Mouse (Mus musculus): ENCODE measurements around the gene Utf1.

Gene Utf1

DNA sequence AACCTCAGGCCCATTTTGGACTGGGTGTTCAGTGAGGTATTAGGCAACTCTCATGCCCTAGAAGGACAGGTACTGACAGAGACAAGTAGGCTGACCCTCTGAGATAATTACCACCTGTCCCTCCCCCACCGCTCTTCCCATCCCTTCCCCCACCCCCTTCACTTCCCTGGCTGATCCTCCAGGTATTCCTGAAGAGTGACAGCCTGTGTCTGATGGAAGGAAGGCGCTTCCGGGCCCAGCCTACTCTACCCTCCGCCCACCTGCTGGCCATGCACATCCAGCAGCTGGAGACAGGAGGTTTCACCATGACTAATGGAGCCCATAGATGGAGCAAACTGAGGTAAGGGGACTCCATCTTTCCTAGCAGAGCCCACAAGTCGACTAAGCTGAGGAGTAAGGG is 5.8 kb upstream of the Utf1 start:
- no peak for DNase-seq (ENCODE audit: low spot score)

GRCm38 (mm10) chr7:139940476-139941209 is 2.9 kb upstream of the Utf1 start:
- no peak for DNase-seq (ENCODE audit: low spot score)

GRCm38 (mm10) chr7:139944291-139945240 is 977 bp downstream of the Utf1 start:
- DNase-seq (ENCODE audit: low spot score): no peak

DNA sequence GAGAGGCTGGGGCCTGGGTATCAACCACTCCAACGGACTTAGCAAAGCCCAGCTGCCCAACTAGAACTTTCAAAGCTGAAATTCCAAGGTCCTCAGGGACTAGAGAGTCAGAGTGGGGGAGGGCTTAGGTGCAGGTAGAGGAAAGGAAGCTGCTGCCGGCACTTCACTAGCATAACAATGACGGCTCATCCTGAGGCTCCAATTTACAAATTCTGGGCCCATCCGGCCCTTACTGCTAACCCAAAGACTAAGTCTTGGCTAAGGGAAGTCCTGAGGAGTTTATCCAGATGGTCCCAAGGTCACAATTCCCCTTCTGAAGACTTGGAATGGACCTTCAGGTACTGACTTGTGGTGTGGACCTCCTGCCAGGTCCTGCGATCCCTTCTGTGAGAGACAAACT is 1.9 kb downstream of the Utf1 start:
- no peak for DNase-seq (ENCODE audit: low spot score)

- no peak for DNase-seq (ENCODE audit: low spot score)
These were observed 2.4 kb downstream of the Utf1 start for GRCm38 (mm10) chr7:139946032-139946431.

- no peak for DNase-seq (ENCODE audit: low spot score)
These were observed 6.3 kb downstream of the Utf1 start for GRCm38 (mm10) chr7:139949893-139950282.

GRCm38 (mm10) chr7:139950283-139950971 is 6.8 kb downstream of the Utf1 start:
- DNase-seq (ENCODE audit: low spot score): no peak

- DNase-seq (ENCODE audit: low spot score): no peak
These were observed 7.5 kb downstream of the Utf1 start for GRCm38 (mm10) chr7:139951079-139951478.

- DNase-seq (ENCODE audit: low spot score): no peak
These were observed 8.5 kb downstream of the Utf1 start for GRCm38 (mm10) chr7:139951991-139952633.

GRCm38 (mm10) chr7:139955505-139955904 is 11.9 kb downstream of the Utf1 start:
- no peak for DNase-seq (ENCODE audit: low spot score)

DNA sequence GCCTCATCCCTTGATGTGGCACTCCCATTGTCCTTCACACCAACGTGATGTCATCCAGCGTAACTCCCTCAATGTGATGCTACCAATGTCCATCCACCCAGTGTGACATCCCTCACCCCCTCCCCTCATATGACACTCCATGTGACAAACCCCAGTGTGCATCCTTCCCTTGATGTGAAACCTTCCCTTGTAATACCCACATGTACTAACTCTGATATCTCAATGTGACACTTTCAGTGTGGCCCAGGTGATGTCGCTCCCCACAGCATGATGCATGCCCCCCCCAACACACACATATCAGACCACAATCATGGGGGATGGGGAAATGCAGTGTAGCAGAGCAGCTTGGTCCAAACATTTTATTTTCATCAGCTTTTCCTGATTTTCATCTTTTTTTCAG is 13.1 kb downstream of the Utf1 start:
- DNase-seq (ENCODE audit: low spot score): no peak

DNA sequence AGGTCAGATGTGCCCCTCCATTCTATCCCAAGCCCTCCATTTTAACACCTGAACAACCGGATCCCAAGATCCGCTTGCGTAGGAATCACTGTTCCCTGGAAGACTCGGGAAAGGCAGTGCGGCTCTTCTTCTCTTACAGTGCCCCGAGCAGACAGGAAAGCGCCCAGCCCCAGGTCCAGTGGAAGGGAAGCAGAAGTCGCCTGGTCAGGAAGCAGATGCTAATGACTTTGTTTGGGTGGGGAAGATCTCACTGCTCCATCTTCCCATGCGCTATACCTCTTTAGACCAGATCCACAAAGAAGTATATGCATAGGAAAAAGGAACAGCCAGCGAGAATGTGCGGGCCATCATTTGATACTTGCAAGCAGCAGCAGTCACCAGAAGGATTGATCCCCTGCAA is 13.8 kb downstream of the Utf1 start:
- no peak for DNase-seq (ENCODE audit: low spot score)

DNA sequence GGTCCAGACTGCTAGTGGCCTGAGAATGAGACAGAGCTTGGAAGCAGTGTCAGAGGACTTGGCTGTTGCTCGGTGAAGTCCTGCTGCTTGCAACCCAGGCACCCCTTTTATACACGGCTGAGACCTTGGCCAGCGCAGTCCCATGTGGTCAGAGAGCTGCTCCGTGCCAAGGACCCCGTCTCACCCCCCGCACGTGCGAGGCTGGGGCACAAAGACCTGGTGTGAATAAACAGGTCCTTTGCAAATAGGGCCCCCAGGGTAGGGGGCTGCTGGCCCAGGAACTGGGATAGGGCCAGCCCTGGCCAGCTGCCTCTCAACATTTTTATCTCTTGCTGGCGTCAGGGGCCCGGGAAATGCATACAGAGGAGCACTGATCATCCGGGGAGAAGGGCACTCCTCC is 14.4 kb downstream of the Utf1 start:
- DNase-seq (ENCODE audit: low spot score): no peak

GRCm38 (mm10) chr7:139961141-139961540 is 17.6 kb downstream of the Utf1 start:
- no peak for DNase-seq (ENCODE audit: low spot score)

DNA sequence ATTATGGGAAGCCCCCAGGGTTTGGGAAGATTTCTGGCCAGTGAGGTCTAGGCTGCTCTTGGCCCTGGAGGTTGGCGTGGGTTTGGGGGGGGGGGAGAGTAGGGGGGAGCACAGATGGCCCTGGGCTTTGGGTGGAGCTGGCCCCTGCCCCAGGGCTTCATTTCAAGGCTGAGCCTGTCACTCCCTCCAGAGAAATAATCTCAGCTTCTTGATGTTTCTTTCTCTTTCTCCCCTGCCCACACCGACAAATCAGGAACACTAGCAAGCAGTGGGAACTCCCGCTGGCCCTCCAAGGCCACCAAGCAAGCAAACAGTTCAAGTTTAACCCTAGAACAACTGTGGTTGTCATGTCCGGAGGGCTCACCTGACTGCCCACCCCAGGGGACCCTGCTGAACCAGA is 20.2 kb downstream of the Utf1 start:
- no peak for DNase-seq (ENCODE audit: low spot score)

DNA sequence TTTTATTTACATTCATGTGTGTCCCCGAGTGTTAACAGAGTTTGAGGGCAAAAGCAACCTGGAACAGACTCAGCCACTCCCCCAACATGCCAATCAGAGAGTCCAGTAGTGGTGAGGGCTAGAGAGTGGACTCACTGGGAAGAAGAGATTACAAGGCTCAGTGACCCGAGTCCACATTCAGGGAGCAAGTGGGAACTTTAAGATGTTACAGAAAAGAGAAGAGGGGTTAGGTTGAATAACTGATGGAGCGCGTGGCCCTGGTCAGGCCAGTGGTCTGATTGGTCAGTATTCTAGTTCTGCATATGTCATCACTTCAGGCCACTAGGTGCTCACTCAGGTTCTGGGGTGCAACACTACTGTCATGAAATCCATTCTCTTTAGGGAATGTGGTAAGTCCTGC is 23.6 kb downstream of the Utf1 start:
- no peak for DNase-seq (ENCODE audit: low spot score)

GRCm38 (mm10) chr7:139968428-139968827 is 24.8 kb downstream of the Utf1 start:
- DNase-seq (ENCODE audit: low spot score): no peak

- DNase-seq (ENCODE audit: low spot score): peak; percentile 52
These were observed 25.9 kb downstream of the Utf1 start for GRCm38 (mm10) chr7:139969348-139970130.

DNA sequence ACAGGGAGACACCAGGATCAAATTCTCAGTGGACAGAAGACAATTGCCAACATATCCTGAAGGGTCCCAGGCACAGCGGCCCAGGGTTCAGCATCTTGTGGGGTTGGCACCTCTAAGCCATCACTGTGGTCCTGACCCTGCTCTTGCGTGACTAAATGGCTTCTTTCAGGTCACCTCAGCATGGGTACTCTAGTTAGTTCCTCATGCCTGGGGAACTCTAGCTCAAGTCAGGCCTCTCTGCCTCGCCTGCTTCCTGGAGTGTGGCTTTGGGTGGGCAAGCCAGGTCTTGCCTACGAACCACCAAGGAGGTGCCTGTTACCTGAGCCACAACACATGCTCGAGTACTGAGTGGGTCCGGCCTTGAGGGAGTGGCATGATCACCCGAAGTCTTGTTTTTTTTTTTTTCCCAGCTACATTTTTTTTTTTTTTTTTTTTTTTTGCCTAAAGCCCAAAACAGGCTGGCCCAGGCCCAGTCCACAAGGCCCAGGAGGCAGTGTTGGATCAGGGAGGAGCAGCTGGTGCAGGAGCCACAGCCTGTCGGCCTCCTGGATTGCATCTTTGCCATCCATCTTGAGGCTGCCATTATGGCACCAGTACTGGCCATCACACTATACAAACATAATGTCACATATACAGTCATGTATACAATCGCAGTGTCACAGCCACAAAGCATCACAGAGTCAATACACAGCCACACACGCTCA is 26.8 kb downstream of the Utf1 start:
- no peak for DNase-seq (ENCODE audit: low spot score)

GRCm38 (mm10) chr7:139970979-139971378 is 27.4 kb downstream of the Utf1 start:
- no peak for DNase-seq (ENCODE audit: low spot score)

GRCm38 (mm10) chr7:139971436-139971835 is 27.8 kb downstream of the Utf1 start:
- DNase-seq (ENCODE audit: low spot score): no peak

Measured in ovary, postnatal 10 days (tissue).